Mouse (Mus musculus) CH12.LX (cell line): ENCODE measurements at regions not wholly inside any gene's neighbourhood (a gene's known extent, or its start where the extent isn't known, plus 50 kb on each side); places are given as distances from the start of the nearest gene placed in this dataset.

Experiments used
- DNase-seq: peaks from one replicate; pipeline ENCODE4 v3.0.0-alpha.2; 2013; ENCODE audit errors: extremely low read depth
- H3K27ac ChIP-seq: 2 replicates; pipeline ENCODE4 v1.5.1; 2012; ENCODE audit warnings: low read depth, mild to moderate bottlenecking, control low read depth, moderate library complexity; ENCODE audit not compliant: insufficient read depth
- H3K27me3 ChIP-seq: replicated peaks from 2 replicates; pipeline ENCODE3; 2012; ENCODE audit warnings: inconsistent platforms
- H3K36me3 ChIP-seq, 2 experiments: replicated peaks in 1 of 2; 2 replicates each; pipeline versions ENCODE3 to v1.6.1; 2012; ENCODE audit warnings: inconsistent platforms in 1 of 2, low read length in 1 of 2, mild to moderate bottlenecking in 1 of 2, mixed read lengths in 1 of 2, moderate library complexity in 1 of 2; ENCODE audit not compliant: control insufficient read depth in 1 of 2, insufficient read depth in 1 of 2
- H3K4me1 ChIP-seq, 2 experiments: 2 replicates each; pipeline ENCODE4 v1.6.1; 2012; ENCODE audit warnings: inconsistent platforms in 1 of 2, moderate library complexity in 1 of 2; ENCODE audit not compliant: insufficient read depth in 2 of 2, control insufficient read depth in 1 of 2
- H3K4me2 ChIP-seq: 2 replicates; pipeline ENCODE4 v1.6.1; 2012; ENCODE audit warnings: low read depth, mild to moderate bottlenecking, control low read depth; ENCODE audit not compliant: poor library complexity, insufficient read depth, severe bottlenecking
- H3K4me3 ChIP-seq, 3 experiments: fragments of 150-350 bp in 1 of 3; sonication (generic) in 1 of 3; replicated peaks in 1 of 3; 2 replicates each; pipeline versions ENCODE3 to v1.5.1; 2011 to 2012; ENCODE audit warnings: low read depth in 2 of 3, low read length in 2 of 3, mild to moderate bottlenecking in 2 of 3, moderate library complexity in 2 of 3, control low read depth in 1 of 3, improper control_type of control experiment in 1 of 3, inconsistent platforms in 1 of 3, mixed read lengths in 1 of 3; ENCODE audit not compliant: poor library complexity in 1 of 3
- H3K79me2 ChIP-seq: replicated peaks from 2 replicates; pipeline ENCODE4 v1.6.1; 2012; ENCODE audit warnings: mild to moderate bottlenecking, moderate library complexity; ENCODE audit not compliant: control insufficient read depth, poor library complexity, insufficient read depth, severe bottlenecking; ENCODE audit errors: extremely low read depth
- H3K9ac ChIP-seq: 2 replicates; pipeline ENCODE4 v1.6.1; 2012; ENCODE audit warnings: low read depth, mild to moderate bottlenecking, control low read depth, moderate library complexity; ENCODE audit not compliant: insufficient read depth
- H3K9me3 ChIP-seq: replicated peaks from 2 replicates; pipeline ENCODE3; 2012; ENCODE audit warnings: low read length, inconsistent platforms, mixed read lengths
- CHD1 ChIP-seq: IDR thresholded peaks from 2 replicates; pipeline ENCODE4 v1.6.1; 2012; ENCODE audit warnings: low read depth, low read length, improper control_type of control experiment, inconsistent platforms
- CTCF ChIP-seq, 2 experiments: IDR thresholded peaks in 1 of 2; conservative IDR thresholded peaks in 1 of 2; 2 replicates each; pipeline ENCODE4 v1.5.1; 2011 to 2012; ENCODE audit warnings: low read depth in 2 of 2, low read length in 2 of 2, improper control_type of control experiment in 1 of 2, inconsistent platforms in 1 of 2, mild to moderate bottlenecking in 1 of 2, moderate library complexity in 1 of 2
- ELF1 ChIP-seq: IDR thresholded peaks from 2 replicates; pipeline ENCODE4 v1.6.1; 2014; ENCODE audit warnings: low read depth, mild to moderate bottlenecking, inconsistent platforms, low read length, improper control_type of control experiment
- EP300 ChIP-seq: IDR thresholded peaks from 2 replicates; pipeline ENCODE4 v1.6.1; 2011; ENCODE audit warnings: low read length, improper control_type of control experiment
- ETS1 ChIP-seq: conservative IDR thresholded peaks from 2 replicates; pipeline ENCODE4 v1.6.1; 2012; ENCODE audit warnings: low read depth, mild to moderate bottlenecking, inconsistent platforms, low read length, improper control_type of control experiment, moderate library complexity
- IRF4 ChIP-seq: IDR thresholded peaks from 2 replicates; pipeline ENCODE4 v1.6.1; 2014; ENCODE audit warnings: low read depth, mild to moderate bottlenecking, inconsistent platforms, low read length, improper control_type of control experiment
- JUN ChIP-seq: IDR thresholded peaks from 2 replicates; pipeline ENCODE4 v1.6.1; 2011; ENCODE audit warnings: low read depth, mild to moderate bottlenecking, low read length, improper control_type of control experiment, moderate library complexity; ENCODE audit not compliant: insufficient read depth
- JUND ChIP-seq: conservative IDR thresholded peaks from 2 replicates; pipeline ENCODE4 v1.6.1; 2011; ENCODE audit warnings: low read depth, low read length, improper control_type of control experiment
- KAT2A ChIP-seq: IDR thresholded peaks from 2 replicates; pipeline ENCODE4 v1.6.1; 2012; ENCODE audit warnings: low read length, improper control_type of control experiment, inconsistent platforms; ENCODE audit not compliant: insufficient replicate concordance
- MAZ ChIP-seq: IDR thresholded peaks from 2 replicates; pipeline ENCODE4 v1.6.1; 2012; ENCODE audit warnings: low read depth, mild to moderate bottlenecking, inconsistent platforms, low read length, improper control_type of control experiment, moderate library complexity
- MXI1 ChIP-seq: IDR thresholded peaks from 2 replicates; pipeline ENCODE4 v1.6.1; 2011; ENCODE audit warnings: mild to moderate bottlenecking, low read depth, low read length, improper control_type of control experiment
- MYC ChIP-seq: IDR thresholded peaks from 2 replicates; pipeline ENCODE4 v1.6.1; 2011; ENCODE audit warnings: low read depth, mild to moderate bottlenecking, improper control_type of control experiment, low read length
- NELFE ChIP-seq: IDR thresholded peaks from 2 replicates; pipeline ENCODE4 v1.6.1; 2011; ENCODE audit warnings: low read depth, low read length, improper control_type of control experiment
- PAX5 ChIP-seq: IDR thresholded peaks from 2 replicates; pipeline ENCODE4 v1.6.1; 2012; ENCODE audit warnings: low read length, inconsistent platforms, mixed read lengths
- RAD21 ChIP-seq: IDR thresholded peaks from 2 replicates; pipeline ENCODE4 v1.6.1; 2011; ENCODE audit warnings: low read depth, mild to moderate bottlenecking, low read length, improper control_type of control experiment, moderate library complexity
- RCOR1 ChIP-seq: conservative IDR thresholded peaks from 2 replicates; pipeline ENCODE4 v1.6.1; 2012; ENCODE audit warnings: low read depth, mild to moderate bottlenecking, inconsistent platforms, low read length, improper control_type of control experiment
- SIN3A ChIP-seq: IDR thresholded peaks from 2 replicates; pipeline ENCODE4 v1.6.1; 2012; ENCODE audit warnings: low read length, improper control_type of control experiment, inconsistent platforms
- TBP ChIP-seq: conservative IDR thresholded peaks from 2 replicates; pipeline ENCODE4 v1.6.1; 2011; ENCODE audit warnings: low read depth, low read length, improper control_type of control experiment
- TCF12 ChIP-seq: IDR thresholded peaks from 2 replicates; pipeline ENCODE4 v1.6.1; 2014; ENCODE audit warnings: low read depth, mild to moderate bottlenecking, inconsistent platforms, low read length, improper control_type of control experiment
- UBTF ChIP-seq: IDR thresholded peaks from 2 replicates; pipeline ENCODE4 v1.6.1; 2012; ENCODE audit warnings: low read depth, mild to moderate bottlenecking, inconsistent platforms, low read length, improper control_type of control experiment, moderate library complexity
- USF1 ChIP-seq: IDR thresholded peaks from 2 replicates; pipeline ENCODE4 v1.6.1; 2014; ENCODE audit warnings: low read depth, mild to moderate bottlenecking, inconsistent platforms, low read length, improper control_type of control experiment
- USF2 ChIP-seq: conservative IDR thresholded peaks from 2 replicates; pipeline ENCODE4 v1.6.1; 2011; ENCODE audit warnings: low read depth, low read length, improper control_type of control experiment
- ZKSCAN1 ChIP-seq: IDR thresholded peaks from 2 replicates; pipeline ENCODE4 v1.6.1; 2012; ENCODE audit warnings: low read depth, inconsistent platforms, low read length, improper control_type of control experiment, borderline replicate concordance
- ZMIZ1 ChIP-seq: IDR thresholded peaks from 2 replicates; pipeline ENCODE4 v1.6.1; 2012; ENCODE audit warnings: low read depth, mild to moderate bottlenecking, inconsistent platforms, low read length, improper control_type of control experiment
- ZNF384 ChIP-seq: IDR thresholded peaks from 2 replicates; pipeline ENCODE4 v1.6.1; 2012; ENCODE audit warnings: low read depth, low read length, improper control_type of control experiment, inconsistent platforms
- dilution Hi-C: fragments of 300-500 bp; cut with MboI; formaldehyde crosslinking; loops from 2 replicates; pipeline ENCODE4 v1.14.3; 2020; ENCODE audit warnings: low sequenced_read_pairs; ENCODE audit not compliant: extremely low pct_unique_long_range_greater_than_20kb, extremely low pct_ligation_motif_present
- in situ Hi-C: fragments of 300-500 bp; cut with MboI; formaldehyde crosslinking; loops from 3 replicates; pipeline ENCODE4 v1.14.3; 2019; ENCODE audit warnings: low sequenced_read_pairs, low pct_ligation_motif_present, low pct_unique_long_range_greater_than_20kb, mixed read lengths

DNA sequence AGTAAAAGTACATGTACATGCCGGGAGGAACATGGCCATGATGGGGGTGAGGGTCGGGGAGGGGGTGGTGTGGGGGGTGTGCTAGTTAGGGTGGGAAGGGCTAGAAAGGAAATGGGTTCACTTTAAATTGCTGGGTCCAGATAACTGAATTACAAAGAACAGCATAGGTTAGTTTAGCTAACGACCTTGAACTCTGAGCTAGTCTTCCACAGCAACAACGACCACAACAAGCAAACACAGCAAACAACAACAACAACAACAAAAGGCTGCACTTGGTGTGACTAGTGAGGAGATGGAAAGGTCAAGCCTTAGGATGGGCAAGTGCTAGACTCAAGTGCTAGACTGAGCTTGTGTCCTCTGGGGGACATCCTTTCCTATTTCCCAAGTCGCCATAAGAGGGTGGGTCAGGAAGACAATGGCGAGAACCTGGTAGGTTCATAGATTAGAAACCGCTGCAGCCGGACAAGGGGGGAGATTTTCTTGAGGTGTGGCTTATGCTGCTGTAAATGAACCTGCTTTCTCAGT lies 117.9 kb downstream of the Enc1 start:
- H3K9me3 ChIP-seq, result peaks cover 27% of the 10 kb centered on the region
- H3K4me3 ChIP-seq, result no peak overlapping the region
- no peaks in the 10 kb centered on the region for H3K36me3 ChIP-seq
- no peak overlapping the region for H3K9ac ChIP-seq
- no peak overlapping the region for H3K27ac ChIP-seq
- in situ Hi-C loops (no loop called here), dilution Hi-C loops (no loop called here)
- TF ChIP-seq JUND (no peak), IRF4 (no peak), PAX5 (no peak), ZKSCAN1 (no peak), KAT2A (no peak), TCF12 (no peak), TBP (no peak), USF2 (no peak)
- no peaks in the 10 kb centered on the region for H3K79me2 ChIP-seq
- no peak overlapping the region for H3K4me2 ChIP-seq
- DNase-seq, result no peak
- H3K27me3 ChIP-seq, result no peaks in the 10 kb centered on the region
- H3K4me1 ChIP-seq, result no peaks in the 10 kb centered on the region

DNA sequence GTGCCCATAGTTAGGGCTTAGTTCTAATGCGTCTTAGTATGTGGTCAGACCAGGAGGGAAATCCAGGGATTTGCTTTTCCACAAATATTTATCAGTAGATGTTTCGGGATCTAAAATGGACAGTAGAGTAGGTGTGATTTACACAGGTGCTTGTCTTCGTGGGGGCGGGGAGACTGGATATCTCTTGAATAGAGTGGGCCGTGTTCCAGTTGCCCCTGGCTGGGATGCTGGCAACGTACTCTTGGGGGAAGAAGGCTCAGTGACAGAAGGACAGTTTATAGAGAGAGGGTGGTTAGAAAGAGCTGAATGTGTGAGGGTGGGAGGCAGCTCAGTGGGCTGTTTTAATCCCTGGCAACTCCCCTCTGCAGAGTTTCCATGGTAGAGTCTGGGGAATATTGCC lies 117.4 kb downstream of the Enc1 start:
- Histone ChIP-seq H3K27ac (no peak overlapping the region), H3K4me1 (no peaks in the 10 kb centered on the region), H3K27me3 (no peaks in the 10 kb centered on the region), H3K9me3 (peaks cover 29% of the 10 kb centered on the region), H3K36me3 (no peaks in the 10 kb centered on the region), H3K4me2 (no peak overlapping the region), H3K4me3 (no peak overlapping the region), H3K9ac (no peak overlapping the region), H3K79me2 (no peaks in the 10 kb centered on the region)
- in situ Hi-C loops (no loop called here), dilution Hi-C loops (no loop called here)
- DNase-seq, result no peak
- no peak for TF ChIP-seq TBP
- no peak for TF ChIP-seq ETS1
- TF ChIP-seq RCOR1, result no peak
- TF ChIP-seq RAD21, result no peak

DNA sequence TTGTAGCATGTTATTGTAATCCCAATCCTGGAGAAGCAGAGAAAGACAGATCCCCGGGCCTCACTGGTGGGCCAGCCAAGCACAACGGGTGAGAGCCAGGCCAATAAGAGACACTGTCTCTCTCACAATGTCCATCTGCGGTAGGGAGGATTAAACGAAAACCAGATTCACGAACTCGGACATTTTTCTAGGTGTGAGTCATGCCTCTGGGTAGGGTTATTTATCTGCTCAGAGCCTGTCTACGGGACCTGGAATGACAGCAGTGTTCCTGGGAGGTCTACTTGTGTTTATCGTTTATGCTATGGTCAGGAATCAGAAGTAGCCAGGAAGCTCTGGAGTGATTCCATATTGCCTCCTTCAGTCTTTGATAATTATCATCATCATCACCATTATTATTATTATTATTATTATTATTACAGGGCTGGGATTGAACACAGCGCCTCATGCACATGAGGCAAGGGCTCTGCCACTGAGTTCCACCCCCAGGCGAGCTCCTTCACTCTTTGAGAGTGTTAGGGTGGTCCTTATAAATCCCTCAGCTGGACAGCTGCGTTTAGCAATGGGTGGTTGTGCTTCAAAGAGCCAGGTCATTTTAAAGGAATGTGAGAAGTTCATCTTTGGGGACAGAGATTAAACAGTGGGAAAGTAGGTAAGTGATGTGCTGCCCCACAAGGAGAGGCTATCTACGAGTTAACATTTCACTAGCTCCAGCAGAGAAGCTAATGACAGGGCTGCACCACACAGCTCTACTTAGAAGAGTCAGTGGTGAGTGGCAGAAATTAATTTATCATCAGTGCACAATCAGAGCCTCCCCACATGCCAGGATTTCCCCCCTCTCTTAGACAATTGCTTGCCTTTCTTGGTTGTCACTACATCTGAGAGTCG lies 116.3 kb downstream of the Enc1 start:
- dilution Hi-C loops, result no loop called here
- in situ Hi-C loops, result no loop called here
- H3K4me2 ChIP-seq, result no peak overlapping the region
- H3K36me3 ChIP-seq, result no peaks in the 10 kb centered on the region
- peaks cover 30% of the 10 kb centered on the region for H3K9me3 ChIP-seq
- no peaks in the 10 kb centered on the region for H3K27me3 ChIP-seq
- H3K27ac ChIP-seq, result no peak overlapping the region
- H3K4me3 ChIP-seq, result no peak overlapping the region
- no peaks in the 10 kb centered on the region for H3K79me2 ChIP-seq
- no peak overlapping the region for H3K9ac ChIP-seq
- H3K4me1 ChIP-seq, result no peaks in the 10 kb centered on the region
- no peak for DNase-seq
- TF ChIP-seq KAT2A (no peak), MAZ (no peak), CHD1 (no peak), TBP (no peak), USF2 (no peak), RAD21 (no peak), USF1 (no peak), UBTF (no peak), ELF1 (no peak), MXI1 (no peak), NELFE (no peak), MYC (no peak), SIN3A (no peak), EP300 (no peak), CTCF (conservative IDR thresholded peaks at IDR 0.05 in 1 of 2, IDR thresholded peaks at IDR 0.05 in 1 of 2; ENCODE audit: low read depth in 2 of 2, low read length in 2 of 2) (no peak), ZMIZ1 (no peak), ETS1 (no peak), ZNF384 (no peak), JUN (no peak)
